Mouse (Mus musculus) small intestine, adult 2 months (tissue): ENCODE measurements around the gene Ctf2.

Source experiments
- CTCF ChIP-seq: fragments of 200-500 bp; IDR thresholded peaks from 2 replicates; pipeline ENCODE4 v1.5.1; 2012; ENCODE audit warnings: low read depth, mild to moderate bottlenecking, control low read depth, inconsistent platforms, low read length, moderate library complexity, mixed read lengths; ENCODE audit not compliant: insufficient replicate concordance, insufficient read length; ENCODE audit errors: extremely low read depth
- POLR2A ChIP-seq: fragments of 200-500 bp; IDR thresholded peaks from 2 replicates; pipeline ENCODE4 v1.6.1; 2012; ENCODE audit warnings: low read depth, mild to moderate bottlenecking, control low read depth, inconsistent platforms, low read length, moderate library complexity

- TF ChIP-seq CTCF (no peak), POLR2A (no peak)
Measured at GRCm38 (mm10) chr7:127730170-127730569, 1.8 kb downstream of the Ctf2 start.
